Mouse (Mus musculus): Measurements from ENCODE around the gene Uncx.

Uncx gene

GRCm38 (mm10) chr5:139543650-139544270 is 466 bp downstream of the Uncx start:
- DNase-seq: peak; percentile 85

- peak; percentile 55 for DNase-seq
Observed at GRCm38 (mm10) chr5:139544271-139545135, 1.2 kb downstream of the Uncx start.

- no peak for DNase-seq
Observed at GRCm38 (mm10) chr5:139545221-139545620, 1.9 kb downstream of the Uncx start.

GRCm38 (mm10) chr5:139545673-139546335 is 2.5 kb downstream of the Uncx start:
- peak; percentile 32 for DNase-seq

GRCm38 (mm10) chr5:139546336-139546770 is 3.1 kb downstream of the Uncx start:
- DNase-seq: peak; percentile 56

DNA sequence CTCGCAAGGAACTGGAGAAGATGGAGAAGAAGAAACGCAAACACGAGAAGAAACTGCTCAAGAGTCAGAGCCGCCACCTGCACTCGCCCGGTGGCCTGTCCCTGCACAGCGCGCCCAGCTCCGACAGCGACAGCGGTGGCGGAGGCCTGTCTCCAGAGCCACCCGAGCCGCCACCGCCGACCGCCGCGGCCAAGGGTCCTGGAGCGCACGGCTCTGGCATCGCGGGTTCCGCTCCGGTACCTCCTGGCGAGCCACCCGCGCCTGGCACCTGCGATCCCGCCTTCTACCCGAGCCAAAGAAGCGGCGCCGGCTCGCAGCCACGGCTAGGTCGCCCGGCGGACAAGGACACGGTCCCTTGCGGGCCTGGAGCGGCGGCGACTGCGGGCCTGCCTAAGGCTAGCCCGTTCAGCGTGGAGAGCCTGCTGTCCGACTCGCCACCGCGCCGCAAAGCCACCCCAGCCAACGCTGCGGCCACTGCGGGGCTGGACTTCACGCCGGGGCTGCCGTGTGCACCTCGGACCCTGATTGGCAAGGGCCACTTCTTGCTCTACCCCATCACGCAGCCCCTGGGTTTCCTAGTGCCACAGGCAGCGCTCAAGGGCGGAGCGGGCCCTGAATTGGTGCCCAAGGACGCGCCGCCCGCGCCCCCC is 3.6 kb downstream of the Uncx start:
- peak; percentile 57 for DNase-seq

- DNase-seq: peak; percentile 60
Observed at GRCm38 (mm10) chr5:139547421-139547931, 4.2 kb downstream of the Uncx start.

DNA sequence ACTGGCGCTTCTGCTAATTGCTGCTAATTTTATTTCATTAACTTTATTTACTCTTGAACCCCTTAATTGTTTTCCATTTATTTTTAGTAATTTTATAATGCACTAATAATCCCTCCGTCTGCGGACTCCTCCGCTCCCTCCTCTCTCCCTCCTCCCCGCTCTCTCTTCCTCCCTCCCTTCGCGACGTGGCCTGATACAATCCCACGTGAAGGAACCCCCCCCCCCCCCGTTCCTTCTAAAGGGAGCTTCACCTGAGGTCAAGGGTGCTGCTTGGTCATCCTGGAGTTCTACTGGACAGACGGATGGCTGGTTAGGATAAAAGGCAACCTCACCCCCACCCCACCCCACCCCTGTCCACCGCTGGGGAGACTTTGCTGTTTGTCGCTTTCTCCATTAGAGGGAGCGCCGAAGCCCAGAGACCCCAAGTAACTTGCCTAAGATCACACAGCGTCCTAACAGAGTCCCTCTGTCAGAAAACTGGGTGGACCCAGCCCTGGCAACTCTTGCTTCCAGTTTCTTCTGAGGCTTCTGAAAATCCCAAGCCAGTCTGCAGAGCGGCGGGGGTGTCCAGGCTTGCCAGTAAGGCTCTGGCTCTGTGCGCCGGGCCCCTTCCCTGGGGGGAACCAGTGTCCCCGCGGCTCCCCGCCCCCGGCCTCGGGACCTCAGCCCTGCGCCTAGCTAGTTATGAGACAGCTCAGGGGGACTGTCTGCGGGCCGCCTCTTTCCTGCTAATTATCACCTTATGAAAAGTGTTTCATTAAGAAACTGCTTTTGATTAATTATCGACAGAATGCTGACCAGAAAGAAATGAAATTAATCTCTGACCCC is 10.4 kb downstream of the Uncx start:
- peak; percentile 44 for DNase-seq

DNA sequence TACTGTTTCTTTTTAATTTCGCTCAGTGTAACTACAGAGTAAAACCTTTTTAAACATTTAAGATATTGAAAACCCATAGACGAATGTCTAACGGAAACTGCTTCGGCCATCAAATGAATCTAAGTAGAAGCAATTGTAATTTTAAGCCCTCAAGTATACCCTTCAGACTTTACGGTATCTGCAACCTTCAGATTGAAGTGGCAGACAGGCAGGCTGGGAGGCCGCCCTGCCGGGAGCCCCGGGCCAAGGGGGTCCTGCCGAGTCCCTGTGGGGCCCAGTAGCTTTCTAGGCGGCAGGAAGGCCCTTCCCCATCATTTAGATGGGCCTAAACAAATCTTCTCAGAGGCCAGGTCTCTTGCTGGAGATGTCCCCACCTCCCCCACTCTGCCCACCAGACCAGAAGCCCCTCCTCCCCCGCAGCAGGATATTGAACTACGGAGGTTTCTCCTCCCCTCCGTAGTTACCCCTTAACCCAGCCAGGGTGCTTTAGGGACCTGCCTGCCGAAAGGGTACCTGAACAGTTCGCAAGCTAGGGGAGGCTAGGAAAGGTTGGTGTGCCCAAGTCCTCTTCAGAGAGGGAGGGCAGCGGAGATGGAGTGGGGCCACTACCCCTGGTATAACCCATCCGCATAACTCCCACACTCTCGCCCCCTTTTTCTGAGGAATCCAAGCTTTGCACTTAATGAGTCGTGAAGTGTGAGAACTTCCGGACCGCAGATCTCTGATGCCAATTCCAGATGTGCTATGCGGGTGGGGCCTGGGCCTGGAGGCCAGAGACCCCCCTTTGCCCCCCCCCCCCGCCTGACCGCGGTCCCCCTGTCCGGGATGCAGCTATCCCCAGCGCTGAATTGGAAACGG is 11.4 kb downstream of the Uncx start:
- peak; percentile 52 for DNase-seq

- peak; percentile 40 for DNase-seq
Observed at GRCm38 (mm10) chr5:139555476-139556115, 12.3 kb downstream of the Uncx start.

DNA sequence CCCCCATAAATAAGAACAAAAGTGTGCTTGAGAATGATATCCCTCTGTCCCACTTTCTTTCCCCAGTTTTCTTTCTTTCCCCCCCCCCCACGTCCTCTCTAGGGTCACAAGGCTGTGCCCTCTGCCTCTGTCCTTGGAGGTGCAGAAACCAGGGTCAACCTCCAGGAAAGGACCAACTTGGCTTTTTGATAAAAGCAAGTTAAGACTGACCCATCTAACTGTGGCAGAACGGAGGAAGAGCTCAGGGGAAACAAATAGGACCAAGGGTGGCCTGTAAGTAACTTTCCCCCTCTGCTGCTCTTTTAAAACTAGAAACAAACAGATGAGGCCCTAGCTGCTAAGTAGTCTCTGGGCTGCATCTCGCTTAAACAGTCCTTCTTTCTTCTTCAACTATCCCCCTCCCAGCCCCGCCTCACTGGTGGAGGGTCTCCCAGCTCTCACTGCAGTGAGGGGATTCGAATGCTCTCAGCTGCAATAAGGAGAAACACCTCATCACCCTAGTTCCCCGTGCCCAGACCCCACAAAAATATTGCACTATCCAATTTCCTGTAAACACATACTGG is 12.9 kb downstream of the Uncx start:
- peak; percentile 47 for DNase-seq

- no peak for DNase-seq
Observed at GRCm38 (mm10) chr5:139557079-139557478, 13.8 kb downstream of the Uncx start.

GRCm38 (mm10) chr5:139557531-139558467 is 14.5 kb downstream of the Uncx start:
- peak; percentile 46 for DNase-seq

DNA sequence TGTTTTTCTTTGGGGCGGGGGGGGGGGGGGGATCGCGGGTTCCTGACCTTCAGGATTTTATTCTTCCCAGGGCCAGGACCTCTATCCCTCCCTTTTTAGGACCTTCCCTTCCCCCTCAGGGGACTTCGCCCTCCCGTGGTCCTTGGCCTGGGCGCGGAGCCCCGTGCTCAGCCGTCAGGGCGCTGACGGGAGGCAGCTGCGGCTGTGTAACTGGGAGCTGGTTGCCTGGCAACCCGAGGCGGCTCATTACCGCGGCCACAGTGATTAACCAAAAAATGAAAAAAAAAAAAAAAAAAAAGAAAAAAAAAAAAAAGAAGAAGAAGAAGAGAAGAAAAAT is 15.1 kb downstream of the Uncx start:
- peak; percentile 82 for DNase-seq

- DNase-seq: peak; percentile 72
Observed at GRCm38 (mm10) chr5:139558917-139559660, 15.8 kb downstream of the Uncx start.

DNA sequence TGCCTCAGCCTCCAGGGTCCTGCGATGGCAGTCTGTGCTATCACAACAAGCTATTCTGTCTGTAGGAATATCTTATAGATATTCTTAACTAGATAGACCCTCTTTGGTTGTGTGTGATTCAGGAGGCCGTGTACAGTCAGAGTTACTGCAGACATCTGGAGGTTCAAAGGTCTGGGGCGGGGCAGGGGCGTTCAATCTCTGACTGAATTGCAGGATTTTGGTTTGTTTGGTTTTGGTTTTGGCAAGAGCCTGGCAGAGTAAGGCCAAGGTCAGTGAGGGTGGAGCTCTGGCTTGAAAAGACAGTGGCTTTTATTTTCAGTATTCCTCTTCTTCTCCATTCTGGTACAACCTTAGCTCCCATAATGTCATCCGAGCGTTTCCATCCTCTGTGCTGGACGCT is 16.5 kb downstream of the Uncx start:
- no peak for DNase-seq

- DNase-seq: no peak
Observed at GRCm38 (mm10) chr5:139561363-139562001, 18.2 kb downstream of the Uncx start.

GRCm38 (mm10) chr5:139564663-139565062 is 21.4 kb downstream of the Uncx start:
- no peak for DNase-seq

Measured in embryo, embryonic 11 days (tissue).